Mouse (Mus musculus): ENCODE measurements at regions not wholly inside any gene's neighbourhood (a gene's known extent, or its start where the extent isn't known, plus 50 kb on each side); places are given as distances from the start of the nearest gene placed in this dataset.

GRCm38 (mm10) chr8:127745221-127745620 is 613.2 kb upstream of the Nrp1 start:
- H3ac ChIP-seq (ENCODE audit: control insufficient read depth, insufficient read length) = no peak overlapping the region
- H3K4me3 ChIP-seq = no peak overlapping the region
- H3K36me3 ChIP-seq (ENCODE audit: control insufficient read depth, insufficient read depth) = no peaks in the 10 kb centered on the region
- H3K27me3 ChIP-seq (ENCODE audit: control insufficient read depth, insufficient read depth, insufficient read length) = no peaks in the 10 kb centered on the region
- no peak overlapping the region for H3K4me2 ChIP-seq (ENCODE audit: low read depth)
- no peak for TF ChIP-seq TCF3 (IDR thresholded peaks at IDR 0.05; ENCODE audit: insufficient read length, low read depth)
- no peak for TF ChIP-seq MYOD1 (IDR thresholded peaks at IDR 0.05; ENCODE audit: control insufficient read depth in 1 of 3, insufficient read length in 2 of 3, low read depth in 2 of 3)
- TF ChIP-seq USF1 (IDR thresholded peaks at IDR 0.05; ENCODE audit: low read depth) = no peak
- no peak for TF ChIP-seq E2F4 (IDR thresholded peaks at IDR 0.05; ENCODE audit: insufficient read depth)
- no peak for TF ChIP-seq POLR2AphosphoS2 (IDR thresholded peaks at IDR 0.05; ENCODE audit: insufficient read length, low read depth)
- TF ChIP-seq REST (IDR thresholded peaks at IDR 0.05; ENCODE audit: insufficient read depth, insufficient read length) = no peak
- TF ChIP-seq MAX (IDR thresholded peaks at IDR 0.05; ENCODE audit: low read depth) = no peak
- no peak for TF ChIP-seq POLR2A (IDR thresholded peaks at IDR 0.05; ENCODE audit: insufficient read length, low read depth)
- TF ChIP-seq MYOG (IDR thresholded peaks at IDR 0.05; ENCODE audit: control insufficient read depth in 1 of 3, insufficient read depth in 1 of 3, insufficient read length in 2 of 3, low read depth in 2 of 3) = no peak
- no peak for TF ChIP-seq SRF (IDR thresholded peaks at IDR 0.05; ENCODE audit: control insufficient read depth, insufficient read length, low read depth)
- TF ChIP-seq TCF12 (IDR thresholded peaks at IDR 0.05; ENCODE audit: insufficient read depth, poor library complexity, severe bottlenecking) = no peak
- H3K79me2 ChIP-seq (ENCODE audit: control insufficient read depth, insufficient read depth) = no peaks in the 10 kb centered on the region

GRCm38 (mm10) chr8:127746456-127746855 is 611.9 kb upstream of the Nrp1 start:
- TF ChIP-seq CEBPB (IDR thresholded peaks at IDR 0.05; ENCODE audit: insufficient read depth, poor library complexity, severe bottlenecking) = no peak
- no peak for TF ChIP-seq MYOG (IDR thresholded peaks at IDR 0.05; ENCODE audit: control insufficient read depth in 1 of 3, insufficient read depth in 1 of 3, insufficient read length in 2 of 3, low read depth in 2 of 3)
- no peak for TF ChIP-seq TCF3 (IDR thresholded peaks at IDR 0.05; ENCODE audit: insufficient read length, low read depth)
- TF ChIP-seq TCF12 (IDR thresholded peaks at IDR 0.05; ENCODE audit: insufficient read depth, poor library complexity, severe bottlenecking) = no peak
- no peaks in the 10 kb centered on the region for H3K36me3 ChIP-seq (ENCODE audit: control insufficient read depth, insufficient read depth)
- no peaks in the 10 kb centered on the region for H3K79me2 ChIP-seq (ENCODE audit: control insufficient read depth, insufficient read depth)
- no peaks in the 10 kb centered on the region for H3K27me3 ChIP-seq (ENCODE audit: control insufficient read depth, insufficient read depth, insufficient read length)
- H3K4me3 ChIP-seq = no peak overlapping the region
- H3K4me2 ChIP-seq (ENCODE audit: low read depth) = no peak overlapping the region
- no peak overlapping the region for H3ac ChIP-seq (ENCODE audit: control insufficient read depth, insufficient read length)

- Histone ChIP-seq H3K27me3 (ENCODE audit: control insufficient read depth, insufficient read depth, insufficient read length) (no peaks in the 10 kb centered on the region), H3K4me2 (ENCODE audit: low read depth) (no peak overlapping the region)
- no peak for TF ChIP-seq USF1 (IDR thresholded peaks at IDR 0.05; ENCODE audit: low read depth)
- no peak for TF ChIP-seq MAX (IDR thresholded peaks at IDR 0.05; ENCODE audit: low read depth)
- TF ChIP-seq MYOG (IDR thresholded peaks at IDR 0.05; ENCODE audit: control insufficient read depth in 1 of 3, insufficient read depth in 1 of 3, insufficient read length in 2 of 3, low read depth in 2 of 3) = no peak
- TF ChIP-seq TCF12 (IDR thresholded peaks at IDR 0.05; ENCODE audit: insufficient read depth, poor library complexity, severe bottlenecking) = no peak
- TF ChIP-seq TCF3 (IDR thresholded peaks at IDR 0.05; ENCODE audit: insufficient read length, low read depth) = no peak
- no peak for TF ChIP-seq REST (IDR thresholded peaks at IDR 0.05; ENCODE audit: insufficient read depth, insufficient read length)
- no peak for TF ChIP-seq CEBPB (IDR thresholded peaks at IDR 0.05; ENCODE audit: insufficient read depth, poor library complexity, severe bottlenecking)
- no peak for TF ChIP-seq MYOD1 (IDR thresholded peaks at IDR 0.05; ENCODE audit: control insufficient read depth in 1 of 3, insufficient read length in 2 of 3, low read depth in 2 of 3)
- TF ChIP-seq SRF (IDR thresholded peaks at IDR 0.05; ENCODE audit: control insufficient read depth, insufficient read length, low read depth) = no peak
- no peak for TF ChIP-seq E2F4 (IDR thresholded peaks at IDR 0.05; ENCODE audit: insufficient read depth)
- TF ChIP-seq POLR2AphosphoS2 (IDR thresholded peaks at IDR 0.05; ENCODE audit: insufficient read length, low read depth) = no peak
- no peak for TF ChIP-seq POLR2A (IDR thresholded peaks at IDR 0.05; ENCODE audit: insufficient read length, low read depth)
These were observed 605.5 kb upstream of the Nrp1 start for GRCm38 (mm10) chr8:127752871-127753270.

GRCm38 (mm10) chr8:127753793-127754565 is 604.4 kb upstream of the Nrp1 start:
- H3K4me2 ChIP-seq (ENCODE audit: low read depth) = no peak overlapping the region
- TF ChIP-seq CEBPB (IDR thresholded peaks at IDR 0.05; ENCODE audit: insufficient read depth, poor library complexity, severe bottlenecking) (no peak), MYOG (IDR thresholded peaks at IDR 0.05; ENCODE audit: control insufficient read depth in 1 of 3, insufficient read depth in 1 of 3, insufficient read length in 2 of 3, low read depth in 2 of 3) (no peak), TCF12 (IDR thresholded peaks at IDR 0.05; ENCODE audit: insufficient read depth, poor library complexity, severe bottlenecking) (no peak), POLR2AphosphoS2 (IDR thresholded peaks at IDR 0.05; ENCODE audit: insufficient read length, low read depth) (no peak), USF1 (IDR thresholded peaks at IDR 0.05; ENCODE audit: low read depth) (no peak), E2F4 (IDR thresholded peaks at IDR 0.05; ENCODE audit: insufficient read depth) (no peak), MYOD1 (IDR thresholded peaks at IDR 0.05; ENCODE audit: control insufficient read depth in 1 of 3, insufficient read length in 2 of 3, low read depth in 2 of 3) (no peak), SRF (IDR thresholded peaks at IDR 0.05; ENCODE audit: control insufficient read depth, insufficient read length, low read depth) (no peak), POLR2A (IDR thresholded peaks at IDR 0.05; ENCODE audit: insufficient read length, low read depth) (no peak), MAX (IDR thresholded peaks at IDR 0.05; ENCODE audit: low read depth) (no peak), TCF3 (IDR thresholded peaks at IDR 0.05; ENCODE audit: insufficient read length, low read depth) (no peak), REST (IDR thresholded peaks at IDR 0.05; ENCODE audit: insufficient read depth, insufficient read length) (no peak)
- H3K79me2 ChIP-seq (ENCODE audit: control insufficient read depth, insufficient read depth) = no peaks in the 10 kb centered on the region

More at GRCm38 (mm10) chr8:127752871-127753270, 605.5 kb upstream of the Nrp1 start:
- no peaks in the 10 kb centered on the region for H3K36me3 ChIP-seq (ENCODE audit: control insufficient read depth, insufficient read depth)
- no peak overlapping the region for H3ac ChIP-seq (ENCODE audit: control insufficient read depth, insufficient read length)
- no peaks in the 10 kb centered on the region for H3K79me2 ChIP-seq (ENCODE audit: control insufficient read depth, insufficient read depth)
- no peak overlapping the region for H3K4me3 ChIP-seq

More at GRCm38 (mm10) chr8:127753793-127754565, 604.4 kb upstream of the Nrp1 start:
- no peak overlapping the region for H3ac ChIP-seq (ENCODE audit: control insufficient read depth, insufficient read length)
- H3K27me3 ChIP-seq (ENCODE audit: control insufficient read depth, insufficient read depth, insufficient read length) = no peaks in the 10 kb centered on the region
- H3K4me3 ChIP-seq = no peak overlapping the region
- H3K36me3 ChIP-seq (ENCODE audit: control insufficient read depth, insufficient read depth) = no peaks in the 10 kb centered on the region

Data from myocyte (in vitro differentiated cells).